Mouse (Mus musculus): ENCODE data around the gene Cybb. TPM values are rescaled to one million over a fixed set of nuclear protein-coding genes. Genes with fewer than 3 reads are reported as not detected.

Cybb gene
- polyA plus RNA-seq, 1 experiment from 2014 or later: 4.0 TPM

DNA sequence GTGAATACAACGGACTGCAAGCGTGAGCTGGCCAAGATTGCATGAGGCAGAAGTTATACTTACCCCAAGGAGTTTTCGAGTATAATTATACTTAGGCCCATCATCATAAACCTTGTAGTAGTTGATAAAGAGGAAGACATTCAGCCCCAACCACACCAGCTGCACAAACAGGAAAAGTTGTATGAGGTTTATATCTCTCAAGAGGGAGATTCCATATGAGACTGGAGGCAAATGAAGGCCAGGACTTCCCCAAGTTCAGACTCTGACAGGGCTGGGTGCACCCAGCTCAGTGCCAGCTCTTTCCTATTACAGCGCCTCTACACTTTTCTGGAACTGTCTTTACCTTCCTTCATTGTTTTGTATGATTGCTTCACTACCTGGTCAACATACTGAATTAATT, 20.6 kb downstream of the Cybb start:
- Histone ChIP-seq H3K27ac (ENCODE audit: low read depth) (no peak overlapping the region), H3K36me3 (ENCODE audit: control insufficient read depth, insufficient read depth, low read length) (no peaks in the 10 kb centered on the region), H3K4me2 (ENCODE audit: low read length) (no peak overlapping the region), H3K4me3 (ENCODE audit: low read depth, low read length) (no peak overlapping the region), H3K4me1 (replicated peaks; ENCODE audit: control insufficient read depth, insufficient read depth, low read length) (no peaks in the 10 kb centered on the region), H3K9ac (ENCODE audit: low read length) (no peak overlapping the region), H3K27me3 (replicated peaks; ENCODE audit: control insufficient read depth, insufficient read depth, low read length) (no peaks in the 10 kb centered on the region), H3K9me3 (ENCODE audit: control insufficient read depth, low read length) (no peaks in the 10 kb centered on the region)
- ATAC-seq (replicated peaks; ENCODE audit: low FRiP score, low TSS enrichment, low read depth) (no peak), DNase-seq (ENCODE audit: low spot score) (no peak)
- WGBS: 86% methylated on average over 4 of the region's 4 CpGs

DNA sequence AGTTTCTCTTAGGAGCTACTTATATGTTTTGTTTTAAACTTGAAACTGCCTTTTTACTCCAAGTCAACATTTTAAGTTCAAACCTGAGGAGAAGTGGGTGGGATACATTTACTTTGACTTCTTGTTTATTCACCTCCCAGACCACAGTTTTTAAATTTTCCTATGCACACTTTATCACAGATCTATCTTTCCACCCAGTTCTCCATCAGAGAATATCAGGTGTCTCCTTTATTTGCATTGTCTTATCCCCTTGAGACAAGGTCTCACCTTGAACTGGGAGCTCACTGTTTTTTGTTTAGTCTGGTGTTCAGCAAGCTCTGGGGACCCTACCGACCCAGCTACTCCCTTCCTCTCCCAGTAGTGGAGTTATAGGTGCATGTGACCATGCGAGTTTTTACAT, 21.7 kb downstream of the Cybb start:
- no peaks in the 10 kb centered on the region for H3K9me3 ChIP-seq (ENCODE audit: control insufficient read depth, low read length)
- 57% methylated on average over 2 of the region's 2 CpGs for WGBS

DNA sequence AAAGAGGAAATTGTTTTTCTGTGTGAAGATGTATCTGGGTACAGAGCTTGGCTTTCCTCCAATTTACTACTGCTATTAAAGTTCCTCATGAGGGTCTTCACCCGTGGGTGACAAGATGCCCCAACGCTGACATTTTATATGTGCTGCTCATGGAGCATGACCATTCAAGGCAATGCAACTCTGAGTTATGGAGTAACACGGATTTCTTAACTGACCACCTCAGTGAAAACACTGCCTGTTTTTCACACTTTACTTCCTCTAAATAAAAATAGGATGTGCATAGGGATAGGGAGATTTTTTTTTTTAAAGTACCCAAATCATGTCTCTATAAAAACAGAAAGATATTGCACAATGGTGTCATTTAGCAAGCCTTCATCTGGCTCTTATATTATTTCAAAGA, 24.9 kb downstream of the Cybb start:
- Histone ChIP-seq H3K9ac (ENCODE audit: low read length) (no peak overlapping the region), H3K4me3 (ENCODE audit: low read depth, low read length) (no peak overlapping the region), H3K4me1 (replicated peaks; ENCODE audit: control insufficient read depth, insufficient read depth, low read length) (no peaks in the 10 kb centered on the region), H3K27me3 (replicated peaks; ENCODE audit: control insufficient read depth, insufficient read depth, low read length) (no peaks in the 10 kb centered on the region), H3K4me2 (ENCODE audit: low read length) (no peak overlapping the region), H3K36me3 (ENCODE audit: control insufficient read depth, insufficient read depth, low read length) (no peaks in the 10 kb centered on the region), H3K9me3 (ENCODE audit: control insufficient read depth, low read length) (no peaks in the 10 kb centered on the region), H3K27ac (ENCODE audit: low read depth) (no peak overlapping the region)
- WGBS: 76% methylated on average over 3 of the region's 3 CpGs
- ATAC-seq (replicated peaks; ENCODE audit: low FRiP score, low TSS enrichment, low read depth) (no peak), DNase-seq (ENCODE audit: low spot score) (no peak)

More for the DNA sequence above, 21.7 kb downstream of the Cybb start:
- H3K9ac ChIP-seq (ENCODE audit: low read length): no peak overlapping the region
- no peak overlapping the region for H3K4me3 ChIP-seq (ENCODE audit: low read depth, low read length)
- ATAC-seq (replicated peaks; ENCODE audit: low FRiP score, low TSS enrichment, low read depth): no peak
- no peaks in the 10 kb centered on the region for H3K27me3 ChIP-seq (replicated peaks; ENCODE audit: control insufficient read depth, insufficient read depth, low read length)
- H3K4me2 ChIP-seq (ENCODE audit: low read length): no peak overlapping the region
- no peak for DNase-seq (ENCODE audit: low spot score)
- H3K27ac ChIP-seq (ENCODE audit: low read depth): no peak overlapping the region
- no peaks in the 10 kb centered on the region for H3K36me3 ChIP-seq (ENCODE audit: control insufficient read depth, insufficient read depth, low read length)
- no peaks in the 10 kb centered on the region for H3K4me1 ChIP-seq (replicated peaks; ENCODE audit: control insufficient read depth, insufficient read depth, low read length)

DNA sequence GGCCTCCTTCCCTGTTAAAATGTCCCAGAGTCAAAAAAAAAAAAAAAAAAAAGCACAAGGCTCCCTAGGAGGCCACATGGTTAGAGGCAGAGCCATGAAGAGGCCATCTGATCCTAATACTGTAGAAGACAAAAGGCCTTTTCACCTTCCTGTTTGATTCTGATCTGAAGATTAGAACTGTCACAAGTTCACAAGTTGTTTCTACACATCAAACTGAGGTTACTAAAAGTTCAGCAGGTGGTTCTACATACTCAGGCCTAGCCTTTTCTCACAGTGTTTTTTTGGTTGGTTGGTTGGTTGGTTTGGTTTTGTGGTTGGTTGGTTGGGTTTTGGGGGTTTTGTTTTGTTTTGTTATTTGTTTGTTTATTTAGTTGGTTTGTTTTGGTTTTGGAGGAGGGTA, 26.2 kb downstream of the Cybb start:
- H3K9me3 ChIP-seq (ENCODE audit: control insufficient read depth, low read length): no peaks in the 10 kb centered on the region
- H3K4me1 ChIP-seq (replicated peaks; ENCODE audit: control insufficient read depth, insufficient read depth, low read length): no peaks in the 10 kb centered on the region
- ATAC-seq (replicated peaks; ENCODE audit: low FRiP score, low TSS enrichment, low read depth) (no peak), DNase-seq (ENCODE audit: low spot score) (no peak)
- H3K4me2 ChIP-seq (ENCODE audit: low read length): no peak overlapping the region
- no peaks in the 10 kb centered on the region for H3K36me3 ChIP-seq (ENCODE audit: control insufficient read depth, insufficient read depth, low read length)
- H3K4me3 ChIP-seq (ENCODE audit: low read depth, low read length): no peak overlapping the region
- no peak overlapping the region for H3K27ac ChIP-seq (ENCODE audit: low read depth)
- H3K9ac ChIP-seq (ENCODE audit: low read length): no peak overlapping the region
- H3K27me3 ChIP-seq (replicated peaks; ENCODE audit: control insufficient read depth, insufficient read depth, low read length): no peaks in the 10 kb centered on the region

DNA sequence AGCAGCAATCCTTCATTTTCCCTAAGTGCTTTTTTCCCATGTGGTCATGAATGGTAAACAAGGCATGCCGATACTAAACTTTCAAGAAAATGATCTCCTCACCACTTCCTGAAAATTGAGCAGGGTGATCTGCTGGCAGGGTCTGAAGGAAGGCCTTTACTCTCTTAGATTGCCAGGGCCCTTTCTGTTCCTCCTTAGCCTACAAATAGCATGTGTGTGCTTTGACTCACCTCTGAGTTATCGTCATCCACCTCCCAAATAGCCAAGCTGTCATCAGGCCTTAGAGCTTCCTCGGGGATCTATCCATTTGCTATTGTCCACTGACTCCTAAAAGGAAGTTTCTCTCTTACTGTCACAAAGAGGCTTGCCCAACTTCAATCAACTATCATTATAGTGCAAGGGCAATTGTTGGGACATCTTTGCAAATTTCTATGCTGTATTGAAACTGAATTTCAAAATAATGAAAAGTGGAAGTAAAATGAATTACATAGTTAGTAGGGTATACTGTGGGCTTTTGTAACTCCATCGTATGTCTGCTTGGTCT, 27.1 kb downstream of the Cybb start:
- H3K27me3 ChIP-seq (replicated peaks; ENCODE audit: control insufficient read depth, insufficient read depth, low read length): no peaks in the 10 kb centered on the region
- H3K4me1 ChIP-seq (replicated peaks; ENCODE audit: control insufficient read depth, insufficient read depth, low read length): no peaks in the 10 kb centered on the region
- no peak overlapping the region for H3K4me2 ChIP-seq (ENCODE audit: low read length)
- H3K9ac ChIP-seq (ENCODE audit: low read length): no peak overlapping the region
- DNase-seq (ENCODE audit: low spot score) (no peak), ATAC-seq (replicated peaks; ENCODE audit: low FRiP score, low TSS enrichment, low read depth) (no peak)
- no peaks in the 10 kb centered on the region for H3K9me3 ChIP-seq (ENCODE audit: control insufficient read depth, low read length)
- H3K27ac ChIP-seq (ENCODE audit: low read depth): no peak overlapping the region
- 75% methylated on average over 4 of the region's 4 CpGs for WGBS
- no peak overlapping the region for H3K4me3 ChIP-seq (ENCODE audit: low read depth, low read length)
- H3K36me3 ChIP-seq (ENCODE audit: control insufficient read depth, insufficient read depth, low read length): no peaks in the 10 kb centered on the region

DNA sequence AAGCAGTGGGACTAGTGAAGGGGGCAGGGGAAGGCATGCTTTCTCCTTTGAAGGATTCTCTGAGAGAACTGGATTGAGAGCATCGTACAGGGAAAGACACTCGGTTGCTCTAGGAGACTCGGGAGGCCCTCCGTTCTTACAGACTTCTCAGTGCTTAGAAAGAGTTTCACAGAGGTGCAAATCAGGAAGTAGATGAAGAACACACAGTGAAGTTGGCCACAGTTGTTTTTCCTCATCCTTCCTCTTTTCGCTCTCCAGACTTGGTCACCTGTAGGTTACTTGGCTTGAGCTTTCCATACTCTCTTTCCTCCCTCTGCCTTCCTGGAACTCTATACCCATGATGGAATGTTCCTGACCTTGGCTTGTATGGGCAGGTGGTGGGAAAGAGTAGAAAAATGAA, 35.2 kb downstream of the Cybb start:
- DNase-seq (ENCODE audit: low spot score) (no peak), ATAC-seq (replicated peaks; ENCODE audit: low FRiP score, low TSS enrichment, low read depth) (no peak)
- H3K27ac ChIP-seq (ENCODE audit: low read depth): no peak overlapping the region
- no peak overlapping the region for H3K4me2 ChIP-seq (ENCODE audit: low read length)
- no peak overlapping the region for H3K4me3 ChIP-seq (ENCODE audit: low read depth, low read length)
- no peaks in the 10 kb centered on the region for H3K36me3 ChIP-seq (ENCODE audit: control insufficient read depth, insufficient read depth, low read length)
- H3K9me3 ChIP-seq (ENCODE audit: control insufficient read depth, low read length): no peaks in the 10 kb centered on the region
- H3K9ac ChIP-seq (ENCODE audit: low read length): no peak overlapping the region
- WGBS: 90% methylated on average over 5 of the region's 5 CpGs
- no peaks in the 10 kb centered on the region for H3K4me1 ChIP-seq (replicated peaks; ENCODE audit: control insufficient read depth, insufficient read depth, low read length)
- H3K27me3 ChIP-seq (replicated peaks; ENCODE audit: control insufficient read depth, insufficient read depth, low read length): no peaks in the 10 kb centered on the region

DNA sequence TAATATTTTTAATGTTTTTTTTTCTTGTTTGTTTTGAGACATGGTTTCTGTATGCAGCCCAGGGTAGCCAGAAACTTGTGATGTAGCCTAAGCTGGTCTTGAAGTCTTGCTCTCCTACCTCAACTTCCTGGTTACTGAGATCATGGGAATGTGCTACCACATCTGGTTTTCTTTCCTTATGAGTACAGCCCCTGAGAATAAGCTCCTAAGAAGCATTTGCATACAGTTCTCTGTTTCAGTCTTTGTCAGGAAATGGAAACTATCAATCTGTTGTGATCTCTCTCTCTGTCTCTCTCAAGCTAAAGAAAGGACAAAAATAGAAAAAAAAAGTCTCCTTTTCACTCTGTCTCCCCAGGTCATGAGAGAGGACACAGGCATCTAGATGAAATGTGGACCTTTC, 40.3 kb downstream of the Cybb start:
- no peak overlapping the region for H3K9ac ChIP-seq (ENCODE audit: low read length)
- ATAC-seq (replicated peaks; ENCODE audit: low FRiP score, low TSS enrichment, low read depth): no peak
- no peaks in the 10 kb centered on the region for H3K4me1 ChIP-seq (replicated peaks; ENCODE audit: control insufficient read depth, insufficient read depth, low read length)
- no peak overlapping the region for H3K4me3 ChIP-seq (ENCODE audit: low read depth, low read length)
- DNase-seq (ENCODE audit: low spot score): no peak
- H3K27ac ChIP-seq (ENCODE audit: low read depth): no peak overlapping the region
- no peaks in the 10 kb centered on the region for H3K27me3 ChIP-seq (replicated peaks; ENCODE audit: control insufficient read depth, insufficient read depth, low read length)
- no peaks in the 10 kb centered on the region for H3K36me3 ChIP-seq (ENCODE audit: control insufficient read depth, insufficient read depth, low read length)
- no peaks in the 10 kb centered on the region for H3K9me3 ChIP-seq (ENCODE audit: control insufficient read depth, low read length)
- no peak overlapping the region for H3K4me2 ChIP-seq (ENCODE audit: low read length)

DNA sequence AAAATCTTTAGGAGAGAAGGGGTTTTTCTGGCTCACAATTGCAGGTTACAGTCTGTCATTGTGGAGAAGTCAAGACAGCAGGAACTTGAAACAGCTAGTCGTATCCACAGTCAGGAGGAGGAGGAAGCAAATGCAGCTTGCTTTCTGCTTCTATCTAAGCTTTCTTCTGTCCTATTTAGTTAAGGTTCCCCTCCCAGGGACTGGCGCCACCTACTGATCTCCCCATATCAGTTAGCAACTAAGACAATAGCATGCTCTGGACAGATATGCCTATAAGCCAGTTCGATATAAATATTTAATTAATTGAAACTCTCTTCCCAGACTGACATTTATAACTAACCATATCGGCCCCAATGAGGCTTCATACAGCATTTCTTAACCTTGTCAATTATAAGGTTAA, 46.5 kb downstream of the Cybb start:
- Histone ChIP-seq H3K27me3 (replicated peaks; ENCODE audit: control insufficient read depth, insufficient read depth, low read length) (no peaks in the 10 kb centered on the region), H3K27ac (ENCODE audit: low read depth) (no peak overlapping the region), H3K9ac (ENCODE audit: low read length) (no peak overlapping the region), H3K4me3 (ENCODE audit: low read depth, low read length) (no peak overlapping the region), H3K36me3 (ENCODE audit: control insufficient read depth, insufficient read depth, low read length) (no peaks in the 10 kb centered on the region), H3K9me3 (ENCODE audit: control insufficient read depth, low read length) (no peaks in the 10 kb centered on the region), H3K4me1 (replicated peaks; ENCODE audit: control insufficient read depth, insufficient read depth, low read length) (no peaks in the 10 kb centered on the region), H3K4me2 (ENCODE audit: low read length) (no peak overlapping the region)
- 65% methylated on average over 4 of the region's 4 CpGs for WGBS
- DNase-seq (ENCODE audit: low spot score) (no peak), ATAC-seq (replicated peaks; ENCODE audit: low FRiP score, low TSS enrichment, low read depth) (no peak)

DNA sequence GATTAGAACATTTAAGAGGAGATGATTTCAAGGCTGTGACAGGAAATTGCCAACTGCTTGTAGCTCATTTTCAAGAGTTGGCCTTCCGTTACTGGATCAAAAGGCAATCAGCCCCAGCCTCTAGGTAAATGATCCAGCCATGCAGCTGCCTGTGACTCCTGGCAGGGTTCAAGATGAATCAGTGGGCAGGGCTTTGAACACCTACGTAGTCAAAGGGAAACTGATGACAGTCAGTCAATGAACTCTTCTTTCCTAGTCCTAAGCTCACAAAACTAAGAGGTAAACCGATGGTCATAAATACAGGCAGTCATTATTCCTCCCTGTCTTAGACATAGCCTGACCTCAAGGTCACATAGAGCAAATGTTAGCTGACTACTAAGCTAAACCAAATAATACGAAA, 47.0 kb downstream of the Cybb start:
- Histone ChIP-seq H3K4me2 (ENCODE audit: low read length) (no peak overlapping the region), H3K27me3 (replicated peaks; ENCODE audit: control insufficient read depth, insufficient read depth, low read length) (no peaks in the 10 kb centered on the region), H3K27ac (ENCODE audit: low read depth) (no peak overlapping the region), H3K4me1 (replicated peaks; ENCODE audit: control insufficient read depth, insufficient read depth, low read length) (no peaks in the 10 kb centered on the region), H3K4me3 (ENCODE audit: low read depth, low read length) (no peak overlapping the region), H3K36me3 (ENCODE audit: control insufficient read depth, insufficient read depth, low read length) (no peaks in the 10 kb centered on the region), H3K9me3 (ENCODE audit: control insufficient read depth, low read length) (no peaks in the 10 kb centered on the region), H3K9ac (ENCODE audit: low read length) (no peak overlapping the region)
- DNase-seq (ENCODE audit: low spot score) (no peak), ATAC-seq (replicated peaks; ENCODE audit: low FRiP score, low TSS enrichment, low read depth) (no peak)
- 83% methylated on average over 4 of the region's 4 CpGs for WGBS
